8 mouse cellular contexts compared by ENCODE assay signal in genomic region chr7:92740411-92741115, GRCm38 (mm10). TPM values are rescaled to one million over a fixed set of nuclear protein-coding genes. Genes with fewer than 3 reads are reported as not detected.
A peak's percentile ranks its signal among the peaks of the same experiment; 100 is the strongest.
DNase-seq lines count a peak whose midpoint lies in the region; ATAC-seq and TF ChIP-seq lines count a peak whose summit lies in the region.

No protein-coding gene starts in this region.

- no peak for DNase-seq in left cerebral cortex, adult 2 months (ENCODE audit: extremely low spot score in 1 of 2, low spot score in 2 of 2)
- DNase-seq in left cerebral cortex, adult 9 months (ENCODE audit: low spot score in 2 of 2), result no peak
- DNase-seq in c-Kit-negative CD71-positive TER-119-positive erythroid progenitor cells, embryonic 14.5 days (ENCODE audit: low read depth, low spot score), result peak; percentile 41
- no peak for DNase-seq in hindbrain, embryonic 10.5 days (ENCODE audit: low spot score)
- no peak for DNase-seq in midbrain, embryonic 10.5 days (ENCODE audit: low spot score)
- no peak for DNase-seq in cerebellum, adult 8-10 months
- no peak for DNase-seq in ovary, postnatal 14 days (ENCODE audit: low spot score)

- intact Hi-C loops in left cerebral cortex, adult 2 months (cut with DNase I), result loop anchor here (2.0 to 5.0 kb wide), 3 partner anchors 72 to 126 kb away; partner anchors contain the start of gene Pcf11

- H3K36me3 ChIP-seq in hindbrain, embryonic 10.5 days, result peaks cover 39% of the 10 kb centered on the region
- H3K36me3 ChIP-seq in midbrain, embryonic 10.5 days, result peaks cover 41% of the 10 kb centered on the region

- ATAC-seq in erythroid progenitor cell, adult 5-6 weeks (replicated peaks; ENCODE audit: low FRiP score, poor library complexity, severe bottlenecking), result no peak

- H3K4me1 ChIP-seq in hindbrain, embryonic 10.5 days (replicated peaks), result peaks cover 45% of the 10 kb centered on the region
- peaks cover 50% of the 10 kb centered on the region for H3K4me1 ChIP-seq in midbrain, embryonic 10.5 days

- H3K27me3 ChIP-seq in hindbrain, embryonic 10.5 days (ENCODE audit: insufficient read depth, poor library complexity, severe bottlenecking), result 0 out of 2 replicates have a peak, but pooled peaks cover 6% of the 10 kb centered on the region
- peaks cover 12% of the 10 kb centered on the region; the same call in 1 of the 2 replicates for H3K27me3 ChIP-seq in midbrain, embryonic 10.5 days (ENCODE audit: low read depth, poor library complexity, severe bottlenecking)

- 5% methylated on average over 23 of the region's 23 CpGs for WGBS in hindbrain, embryonic 10.5 days
- WGBS in midbrain, embryonic 10.5 days, result 6% methylated on average over 23 of the region's 23 CpGs

- no peak for TF ChIP-seq CTCF in left cerebral cortex, adult 2 months (IDR thresholded peaks at IDR 0.05)

- H3K27ac ChIP-seq in left cerebral cortex, adult 2 months, result peak overlapping the region; percentile 95
- peak overlapping the region; percentile 98 for H3K27ac ChIP-seq in hindbrain, embryonic 10.5 days
- peak overlapping the region; percentile 98 for H3K27ac ChIP-seq in midbrain, embryonic 10.5 days (replicated peaks)

- peak overlapping the region; percentile 75 for H3K4me3 ChIP-seq in left cerebral cortex, adult 2 months
- peak overlapping the region; percentile 84 for H3K4me3 ChIP-seq in hindbrain, embryonic 10.5 days
- H3K4me3 ChIP-seq in midbrain, embryonic 10.5 days, result peak overlapping the region; percentile 82

- no peaks in the 10 kb centered on the region for H3K9me3 ChIP-seq in hindbrain, embryonic 10.5 days
- H3K9me3 ChIP-seq in midbrain, embryonic 10.5 days (replicated peaks), result no peaks in the 10 kb centered on the region

RNA-seq across cellular contexts. Expression of gene Rab30, which starts 0.8 kb away (rescaled TPM):
- total RNA-seq in left cerebral cortex, adult 2 months (2021), result 10 to 100 TPM; 38.7 to 43.6 TPM
- 11.1 and 14.7 TPM in 2 replicates for polyA plus RNA-seq in hindbrain, embryonic 10.5 days (2016; fragmentation: Nextera tagmentation; extraction: Ambion mirVana)
- polyA plus RNA-seq in midbrain, embryonic 10.5 days (2016; fragmentation: Nextera tagmentation; extraction: Ambion mirVana), result 15.1 and 18.1 TPM in 2 replicates
- total RNA-seq in erythroid progenitor cell, adult 5-6 weeks (2015; ENCODE audit: low replicate concordance), result 23.9 and 52.3 TPM in 2 replicates
- 9.2 and 14.6 TPM in 2 replicates for total RNA-seq in erythroid progenitor cell, adult 5-6 weeks (2017; ENCODE audit: low replicate concordance)
